Mouse (Mus musculus): ENCODE measurements around the gene Stradb.

DNA sequence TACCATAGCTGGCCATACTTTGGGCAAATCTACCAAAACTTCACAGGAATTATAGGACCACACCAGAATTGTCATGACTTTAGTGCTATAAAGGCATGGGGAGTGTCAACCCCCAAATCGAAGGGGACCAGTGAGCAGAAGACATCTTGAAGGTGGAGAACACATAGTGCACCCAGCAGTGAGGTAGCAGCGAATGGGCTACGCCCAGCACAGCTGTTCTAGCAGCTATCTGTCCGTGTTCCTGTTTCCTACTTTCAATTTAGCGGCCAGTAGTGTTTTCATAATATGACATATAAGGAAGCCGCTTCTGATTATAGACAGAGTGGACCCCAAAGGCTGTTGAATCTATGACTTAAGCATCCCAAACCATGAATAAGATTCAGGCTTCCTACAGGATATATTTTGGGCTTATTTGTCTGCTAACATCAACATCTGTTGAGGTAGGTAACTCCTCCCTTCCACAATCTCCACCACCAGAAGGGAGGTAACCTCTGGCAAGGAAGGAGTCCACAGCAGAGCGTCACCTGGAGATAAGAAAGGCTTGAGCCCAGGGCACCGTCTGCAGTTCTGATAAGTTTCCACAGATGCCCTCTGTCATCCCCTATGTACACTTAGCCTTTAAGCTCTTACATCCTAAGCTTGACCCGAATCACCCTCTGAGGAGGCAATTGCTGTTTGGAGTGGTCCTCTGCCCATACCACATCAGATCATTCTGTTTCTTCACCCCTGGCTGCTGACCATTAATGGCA lies 19.5 kb upstream of the Stradb start:
- TF ChIP-seq CTCF (IDR thresholded peaks at IDR 0.05; ENCODE audit: extremely low read depth, insufficient read length, insufficient replicate concordance, low read depth, low read length) (no peak), POLR2A (IDR thresholded peaks at IDR 0.05; ENCODE audit: low read depth, low read length) (no peak)
